Mouse (Mus musculus) myocyte (in vitro differentiated cells): ENCODE results near the gene Tmem178.

ENCODE experiments used
- POLR2A ChIP-seq: IDR thresholded peaks from one replicate; pipeline ENCODE4 v1.6.1; 2011; ENCODE audit warnings: low read depth, mild to moderate bottlenecking, control low read depth, moderate library complexity; ENCODE audit not compliant: insufficient read length
- USF1 ChIP-seq: IDR thresholded peaks from one replicate; pipeline ENCODE4 v1.6.1; 2011; ENCODE audit warnings: low read depth, mild to moderate bottlenecking, control low read depth, moderate library complexity

GRCm38 (mm10) chr17:81031830-81032442, 87.5 kb downstream of the Tmem178 start:
- TF ChIP-seq POLR2A (no peak), USF1 (no peak)
